Mouse (Mus musculus) midbrain, embryonic 12.5 days (tissue): ENCODE measurements at regions not wholly inside any gene's neighbourhood (a gene's known extent, or its start where the extent isn't known, plus 50 kb on each side); places are given as distances from the start of the nearest gene placed in this dataset.

ENCODE experiments used
- ATAC-seq: fragments of 200-750 bp; cut with Nextera tagmentation; 2 replicates; pipeline ENCODE4 v1.8.0; 2017; ENCODE audit warnings: low read depth, moderate TSS enrichment, moderate library complexity; ENCODE audit not compliant: low FRiP score
- H3K27ac ChIP-seq: fragments of 300-500 bp; sonication (generic); replicated peaks from 2 replicates; pipeline ENCODE4 v1.5.1; 2016; ENCODE audit warnings: mild to moderate bottlenecking
- H3K27me3 ChIP-seq: fragments of 300-500 bp; sonication (generic); 2 replicates; pipeline ENCODE4 v1.6.1; 2016; ENCODE audit warnings: mild to moderate bottlenecking
- H3K36me3 ChIP-seq: fragments of 300-500 bp; sonication (generic); 2 replicates; pipeline ENCODE4 v1.6.1; 2016
- H3K4me1 ChIP-seq: fragments of 300-500 bp; sonication (generic); 2 replicates; pipeline ENCODE4 v1.6.1; 2016
- H3K4me2 ChIP-seq: fragments of 300-500 bp; sonication (generic); replicated peaks from 2 replicates; pipeline ENCODE4 v1.6.1; 2016; ENCODE audit warnings: mild to moderate bottlenecking, moderate library complexity
- H3K4me3 ChIP-seq: fragments of 300-500 bp; sonication (generic); 2 replicates; pipeline ENCODE4 v1.5.1; 2016; ENCODE audit warnings: mild to moderate bottlenecking
- H3K9ac ChIP-seq: fragments of 300-500 bp; sonication (generic); replicated peaks from 2 replicates; pipeline ENCODE4 v1.6.1; 2016; ENCODE audit warnings: mild to moderate bottlenecking, moderate library complexity
- H3K9me3 ChIP-seq: fragments of 300-500 bp; sonication (generic); 2 replicates; pipeline ENCODE4 v1.6.1; 2016; ENCODE audit warnings: mild to moderate bottlenecking
- WGBS: fragments of 180-500 bp; shearing (Covaris S2); methylation state at CpG from one replicate; pipeline ENCODE4 v1.1.7; 2016; 5-methylcytosine and 5-hydroxymethylcytosine counted together

DNA sequence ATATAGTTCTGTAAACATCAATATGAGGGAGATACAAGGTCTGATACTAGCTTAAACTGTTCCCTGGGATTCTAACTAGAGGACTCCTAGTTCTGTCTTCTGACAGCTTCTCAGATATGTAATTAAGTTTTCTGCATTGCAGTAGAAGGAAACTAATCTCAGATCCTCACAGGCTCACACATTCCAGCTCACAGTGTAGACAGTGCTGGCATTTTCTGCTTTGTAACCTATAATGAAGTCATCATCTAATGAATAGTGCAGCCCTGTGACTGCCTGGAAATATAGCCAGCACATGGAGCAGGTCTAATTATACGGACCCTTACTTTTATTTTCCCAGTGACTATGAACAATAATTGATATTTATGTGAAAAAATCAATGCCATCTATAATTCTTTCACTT is 331.2 kb upstream of the Celf2 start:
- Histone ChIP-seq H3K27ac (no peak overlapping the region), H3K9me3 (no peaks in the 10 kb centered on the region), H3K9ac (no peak overlapping the region), H3K27me3 (no peaks in the 10 kb centered on the region), H3K4me3 (no peak overlapping the region), H3K36me3 (no peaks in the 10 kb centered on the region), H3K4me2 (no peak overlapping the region), H3K4me1 (no peaks in the 10 kb centered on the region)
- ATAC-seq, result no peak
- 86% methylated on average over 1 of the region's 1 CpGs for WGBS

DNA sequence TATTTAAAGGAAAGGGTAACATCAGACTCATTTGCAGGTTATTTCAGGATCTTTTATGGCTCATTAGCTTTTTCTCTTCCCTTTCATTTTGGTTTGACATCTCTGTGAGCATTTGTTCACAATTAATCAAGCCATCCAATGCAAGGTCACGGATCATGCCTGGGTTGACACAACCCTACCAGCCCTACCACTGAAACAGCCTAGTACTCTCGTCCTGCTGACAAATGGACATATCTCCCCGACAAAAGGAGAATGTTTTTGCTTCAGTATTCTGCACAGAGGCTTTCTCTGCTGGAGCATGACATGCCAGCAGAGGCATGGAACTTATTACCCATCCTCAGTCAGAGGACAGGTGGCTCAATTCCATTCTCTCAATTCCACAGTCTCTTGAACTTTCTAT is 328.5 kb upstream of the Celf2 start:
- Histone ChIP-seq H3K4me1 (no peaks in the 10 kb centered on the region), H3K9ac (no peak overlapping the region), H3K27ac (no peak overlapping the region), H3K27me3 (no peaks in the 10 kb centered on the region), H3K36me3 (no peaks in the 10 kb centered on the region), H3K9me3 (no peaks in the 10 kb centered on the region), H3K4me2 (no peak overlapping the region), H3K4me3 (no peak overlapping the region)
- ATAC-seq, result no peak
- 68% methylated on average over 3 of the region's 3 CpGs for WGBS

DNA sequence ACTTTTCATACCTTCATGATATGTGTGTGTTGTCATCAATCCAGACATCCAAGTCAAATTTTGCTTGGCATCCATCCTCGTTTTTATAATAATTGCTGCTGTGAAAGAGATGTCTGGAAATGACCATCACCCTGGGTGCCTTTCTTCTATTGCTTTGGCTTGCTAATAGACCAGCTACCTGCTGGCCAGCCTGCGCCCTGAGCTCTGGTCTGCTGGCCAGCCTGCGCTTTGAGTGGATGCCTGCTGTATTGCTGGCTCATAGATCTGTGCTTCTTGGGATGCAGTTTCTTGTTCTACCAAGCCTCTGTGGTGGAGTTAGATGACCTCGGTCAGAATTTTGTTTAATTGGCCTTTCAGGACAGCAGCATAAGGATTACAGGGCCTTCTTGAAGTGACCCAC is 321.9 kb upstream of the Celf2 start:
- Histone ChIP-seq H3K9ac (no peak overlapping the region), H3K27ac (no peak overlapping the region), H3K4me1 (no peaks in the 10 kb centered on the region), H3K36me3 (no peaks in the 10 kb centered on the region), H3K4me2 (no peak overlapping the region), H3K9me3 (no peaks in the 10 kb centered on the region), H3K4me3 (no peak overlapping the region), H3K27me3 (no peaks in the 10 kb centered on the region)
- ATAC-seq, result no peak
- 85% methylated on average over 4 of the region's 4 CpGs for WGBS

DNA sequence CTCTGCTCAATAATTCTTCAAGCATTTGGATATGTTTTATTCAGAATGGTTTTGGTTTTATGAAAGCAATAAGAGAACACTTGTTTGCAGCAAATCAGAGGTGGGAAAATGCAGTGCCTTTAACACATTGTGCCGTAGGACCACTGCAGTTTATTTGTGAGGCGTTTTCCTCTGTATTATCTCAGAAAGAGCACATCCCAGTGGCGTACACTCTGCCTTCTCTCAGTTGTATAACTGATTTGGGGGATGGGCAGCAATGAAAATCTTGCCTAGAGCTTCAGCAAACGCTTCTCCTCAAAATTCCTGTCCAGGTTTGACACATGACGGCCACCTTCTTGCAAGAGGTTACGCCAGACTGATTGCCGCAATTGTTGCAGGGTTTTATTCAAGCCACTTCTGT is 316.9 kb upstream of the Celf2 start:
- no peak for ATAC-seq
- H3K9me3 ChIP-seq, result no peaks in the 10 kb centered on the region
- no peaks in the 10 kb centered on the region for H3K27me3 ChIP-seq
- 82% methylated on average over 7 of the region's 7 CpGs for WGBS
- no peaks in the 10 kb centered on the region for H3K36me3 ChIP-seq
- no peak overlapping the region for H3K4me2 ChIP-seq
- no peak overlapping the region for H3K27ac ChIP-seq
- no peak overlapping the region for H3K9ac ChIP-seq
- H3K4me1 ChIP-seq, result no peaks in the 10 kb centered on the region
- H3K4me3 ChIP-seq, result no peak overlapping the region

DNA sequence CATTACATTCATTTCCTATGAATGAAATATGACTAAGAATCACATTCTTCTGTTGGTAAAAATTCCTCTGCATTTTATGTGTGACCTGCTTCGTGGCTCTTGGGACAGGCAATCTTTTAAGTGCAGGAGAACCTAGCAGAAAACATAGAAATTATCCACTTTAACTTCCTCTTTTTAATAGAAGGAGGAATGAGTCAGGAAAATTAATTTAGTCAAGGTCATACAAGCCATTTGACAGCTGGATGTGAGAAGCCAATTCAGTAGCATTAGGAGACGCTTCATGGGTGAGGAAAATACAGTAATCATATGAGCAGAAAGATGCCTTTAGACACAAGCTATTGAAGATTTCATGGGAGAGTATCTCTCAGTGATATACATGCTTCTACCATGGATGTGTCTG is 287.1 kb upstream of the Celf2 start:
- H3K9ac ChIP-seq, result no peak overlapping the region
- 83% methylated on average over 2 of the region's 2 CpGs for WGBS
- H3K4me2 ChIP-seq, result no peak overlapping the region
- no peaks in the 10 kb centered on the region for H3K36me3 ChIP-seq
- H3K27ac ChIP-seq, result no peak overlapping the region
- H3K4me1 ChIP-seq, result no peaks in the 10 kb centered on the region
- no peak overlapping the region for H3K4me3 ChIP-seq
- no peaks in the 10 kb centered on the region for H3K9me3 ChIP-seq
- no peaks in the 10 kb centered on the region for H3K27me3 ChIP-seq
- ATAC-seq, result no peak

DNA sequence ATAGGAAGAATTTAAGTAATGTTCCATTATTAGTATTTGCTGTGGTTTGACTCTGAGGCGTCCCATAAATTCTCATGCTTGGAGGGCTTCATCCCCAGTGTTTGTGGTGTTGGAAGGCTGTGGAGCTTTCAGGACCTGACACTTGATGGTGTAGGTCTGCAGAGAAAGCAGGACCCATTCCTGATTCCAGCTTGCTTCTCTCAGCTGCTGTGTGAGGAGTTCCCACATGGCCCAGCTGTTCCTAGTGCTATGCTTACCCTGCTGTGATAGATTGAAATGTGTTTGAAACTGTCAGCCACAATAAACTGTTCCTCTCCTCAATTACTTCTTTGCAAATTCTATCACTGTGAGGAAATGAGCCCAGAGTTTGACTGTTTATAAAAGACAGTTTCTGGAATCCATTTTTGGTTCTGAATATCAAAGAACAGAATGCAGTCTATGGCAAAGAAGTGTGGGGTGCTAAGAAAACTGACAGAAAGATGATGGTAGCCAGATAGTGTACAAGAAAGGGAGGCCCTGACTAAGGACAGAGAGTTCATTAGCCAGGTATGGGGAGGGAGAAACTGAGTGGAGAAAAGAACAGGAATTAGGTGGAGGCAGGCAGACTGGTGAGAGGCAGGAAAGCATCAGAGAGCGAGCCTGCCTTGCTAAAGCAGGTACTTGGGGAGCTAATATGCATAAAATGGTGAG is 283.2 kb upstream of the Celf2 start:
- ATAC-seq, result no peak
- 85% methylated on average over 2 of the region's 2 CpGs for WGBS
- Histone ChIP-seq H3K9me3 (no peaks in the 10 kb centered on the region), H3K36me3 (no peaks in the 10 kb centered on the region), H3K4me1 (no peaks in the 10 kb centered on the region), H3K4me3 (no peak overlapping the region), H3K4me2 (no peak overlapping the region), H3K9ac (no peak overlapping the region), H3K27ac (no peak overlapping the region), H3K27me3 (no peaks in the 10 kb centered on the region)

DNA sequence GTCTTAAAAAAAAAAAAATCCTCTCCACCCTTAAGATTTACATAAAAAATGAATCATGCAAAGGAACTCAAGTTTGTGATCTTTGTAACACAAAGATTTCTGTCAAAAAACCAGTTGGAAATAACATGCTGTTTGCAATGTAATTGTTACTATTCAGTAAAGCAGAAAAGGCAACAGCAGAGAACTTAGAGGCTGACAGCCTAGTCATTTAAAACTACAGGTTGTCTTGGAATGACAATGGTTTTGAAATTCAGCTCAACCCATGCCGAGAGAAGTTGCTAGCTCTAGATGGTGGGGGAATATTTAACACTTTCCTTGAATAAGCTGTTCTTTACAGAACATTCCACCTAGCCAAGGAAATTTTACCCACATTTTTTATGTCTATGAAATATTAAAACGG is 269.2 kb upstream of the Celf2 start:
- Histone ChIP-seq H3K4me3 (no peak overlapping the region), H3K27me3 (no peaks in the 10 kb centered on the region), H3K9me3 (no peaks in the 10 kb centered on the region), H3K4me2 (no peak overlapping the region), H3K4me1 (no peaks in the 10 kb centered on the region), H3K36me3 (no peaks in the 10 kb centered on the region), H3K9ac (no peak overlapping the region), H3K27ac (no peak overlapping the region)
- no peak for ATAC-seq
- 60% methylated on average over 2 of the region's 2 CpGs for WGBS

DNA sequence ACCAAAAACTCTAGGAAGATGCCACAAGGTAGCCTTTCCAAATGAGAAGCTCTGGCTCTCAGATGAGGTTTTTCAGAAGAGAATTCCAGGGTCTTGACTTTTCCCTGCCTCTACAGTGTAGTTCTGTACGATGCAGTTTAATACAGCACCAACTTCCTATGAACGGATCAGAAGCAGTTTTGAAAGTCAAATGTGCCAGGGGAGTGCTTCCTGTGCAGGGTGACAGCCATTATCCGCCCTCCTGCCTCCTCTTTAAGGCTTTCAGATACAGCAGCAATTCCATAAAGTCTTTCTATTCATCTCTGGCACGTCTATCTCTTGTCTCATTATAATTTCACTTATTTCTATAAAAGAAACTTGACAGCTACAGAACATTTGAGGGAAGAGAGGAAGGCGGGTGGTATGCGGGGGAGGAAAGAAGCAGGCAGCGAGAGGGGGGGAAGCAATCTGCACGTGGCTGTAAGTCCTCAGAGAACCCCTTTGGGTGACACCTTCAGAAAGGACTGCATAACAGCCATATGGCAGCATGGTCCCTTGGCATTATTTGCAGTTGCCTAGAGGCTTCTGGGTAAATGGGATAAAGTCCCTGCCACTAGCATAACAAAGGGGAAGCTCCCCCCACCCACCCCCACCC is 224.9 kb upstream of the Celf2 start:
- no peak overlapping the region for H3K27ac ChIP-seq
- H3K27me3 ChIP-seq, result no peaks in the 10 kb centered on the region
- H3K4me1 ChIP-seq, result peaks cover 6% of the 10 kb centered on the region; the same call in 1 of the 2 replicates
- H3K9me3 ChIP-seq, result no peaks in the 10 kb centered on the region
- ATAC-seq, result peak; percentile 80
- H3K4me3 ChIP-seq, result no peak overlapping the region
- no peak overlapping the region for H3K4me2 ChIP-seq
- H3K9ac ChIP-seq, result no peak overlapping the region
- no peaks in the 10 kb centered on the region for H3K36me3 ChIP-seq
- WGBS, result 48% methylated on average over 8 of the region's 8 CpGs

DNA sequence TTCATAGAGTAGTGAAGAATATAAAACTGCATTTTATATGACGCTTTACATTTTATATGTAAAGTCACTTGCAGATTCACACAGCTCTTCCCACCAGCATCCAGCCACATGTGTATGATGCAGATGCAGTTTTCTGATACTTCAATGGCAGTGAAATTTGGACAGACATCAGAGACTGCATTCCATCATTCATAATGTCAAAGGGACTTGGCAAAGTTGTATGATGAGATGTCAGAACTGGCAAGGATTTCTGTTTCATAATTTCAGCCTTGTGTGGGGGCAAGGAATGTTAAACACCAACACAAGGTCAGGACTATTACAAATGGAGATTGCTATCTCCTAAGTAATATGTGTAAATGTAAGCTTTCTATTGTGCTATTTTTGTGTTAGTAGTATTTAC is 221.6 kb upstream of the Celf2 start:
- no peak for ATAC-seq
- Histone ChIP-seq H3K36me3 (no peaks in the 10 kb centered on the region), H3K4me3 (no peak overlapping the region), H3K4me1 (peaks cover 6% of the 10 kb centered on the region; the same call in 1 of the 2 replicates), H3K9ac (no peak overlapping the region), H3K27me3 (no peaks in the 10 kb centered on the region), H3K9me3 (no peaks in the 10 kb centered on the region), H3K27ac (no peak overlapping the region), H3K4me2 (no peak overlapping the region)
- 87% methylated on average over 1 of the region's 1 CpGs for WGBS

DNA sequence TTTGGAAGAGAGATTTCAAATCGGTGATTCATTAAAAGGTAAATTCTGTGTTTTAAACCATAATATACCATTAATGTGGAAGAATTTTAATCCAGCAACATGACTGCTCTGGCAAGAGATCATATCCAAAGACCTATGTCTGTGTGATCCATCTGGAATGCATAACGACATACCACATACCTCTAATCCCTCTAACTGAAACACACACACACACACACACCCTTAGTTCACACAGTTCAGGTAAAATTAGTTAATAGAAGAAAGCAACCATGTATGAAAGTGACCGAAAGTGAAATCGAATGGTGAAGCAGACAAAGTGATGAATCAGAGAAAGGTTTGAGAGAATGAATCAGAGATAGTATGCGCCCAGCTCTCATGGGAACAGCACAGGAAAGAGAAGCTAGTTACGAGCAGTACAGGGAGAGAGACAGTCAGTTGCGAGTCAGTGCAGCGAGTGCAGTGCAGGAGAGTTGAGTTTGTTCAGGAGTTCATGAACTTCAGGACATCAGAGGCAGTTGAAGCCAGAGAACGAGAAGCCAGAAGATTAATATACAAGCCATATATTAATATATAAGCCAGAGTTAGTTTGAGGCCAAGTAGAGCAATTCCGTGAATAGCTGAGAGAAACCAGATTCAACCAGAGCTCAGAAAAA is 213.0 kb upstream of the Celf2 start:
- H3K36me3 ChIP-seq, result no peaks in the 10 kb centered on the region
- WGBS, result 91% methylated on average over 10 of the region's 10 CpGs
- no peak overlapping the region for H3K4me2 ChIP-seq
- H3K27ac ChIP-seq, result no peak overlapping the region
- H3K27me3 ChIP-seq, result no peaks in the 10 kb centered on the region
- H3K9ac ChIP-seq, result no peak overlapping the region
- H3K4me1 ChIP-seq, result no peaks in the 10 kb centered on the region
- H3K9me3 ChIP-seq, result no peaks in the 10 kb centered on the region
- no peak for ATAC-seq
- no peak overlapping the region for H3K4me3 ChIP-seq

DNA sequence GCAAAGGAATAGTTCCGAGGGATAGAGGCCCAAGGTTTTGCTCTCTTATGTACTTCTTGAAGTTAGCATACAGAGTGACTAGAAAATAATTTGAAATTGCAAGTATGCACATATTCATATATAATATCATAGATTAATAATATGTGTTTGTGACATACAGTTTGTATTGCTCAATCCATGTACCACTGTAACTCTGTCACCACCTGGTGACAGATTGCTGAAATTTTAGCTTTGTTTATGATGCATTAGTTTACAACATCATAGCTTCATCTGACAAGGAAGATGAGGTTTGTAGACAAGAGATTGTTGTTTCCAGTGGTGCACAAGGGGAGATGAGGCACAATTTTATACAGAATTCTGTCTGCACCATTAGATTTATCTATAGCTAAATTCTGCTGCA is 201.7 kb upstream of the Celf2 start:
- Histone ChIP-seq H3K27me3 (no peaks in the 10 kb centered on the region), H3K4me1 (no peaks in the 10 kb centered on the region), H3K27ac (no peak overlapping the region), H3K9me3 (no peaks in the 10 kb centered on the region), H3K4me3 (no peak overlapping the region), H3K4me2 (no peak overlapping the region), H3K9ac (no peak overlapping the region), H3K36me3 (no peaks in the 10 kb centered on the region)
- 91% methylated on average over 1 of the region's 1 CpGs for WGBS
- ATAC-seq, result no peak

DNA sequence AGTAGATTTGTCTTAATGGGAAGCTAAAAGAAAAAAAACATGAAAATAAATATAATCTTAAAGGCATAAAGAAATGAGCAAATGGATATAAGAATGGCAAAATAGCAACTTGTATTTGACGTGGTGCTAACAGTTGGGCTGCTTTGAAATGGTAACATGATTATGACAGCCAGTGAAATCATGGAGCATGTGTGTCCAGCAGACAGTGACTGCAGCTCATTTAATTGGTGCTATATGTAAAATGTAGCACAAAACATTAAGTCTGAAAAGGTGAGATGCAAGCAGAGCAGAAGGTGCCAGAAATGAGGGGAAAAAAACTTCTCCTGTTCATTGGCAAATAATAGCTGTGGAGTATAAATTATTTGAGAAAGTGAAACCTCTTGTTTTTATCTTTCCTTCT is 201.1 kb upstream of the Celf2 start:
- H3K4me2 ChIP-seq, result no peak overlapping the region
- H3K27me3 ChIP-seq, result no peaks in the 10 kb centered on the region
- H3K4me3 ChIP-seq, result no peak overlapping the region
- H3K4me1 ChIP-seq, result no peaks in the 10 kb centered on the region
- WGBS, result 68% methylated on average over 1 of the region's 1 CpGs
- H3K27ac ChIP-seq, result no peak overlapping the region
- no peak for ATAC-seq
- H3K9ac ChIP-seq, result no peak overlapping the region
- H3K9me3 ChIP-seq, result no peaks in the 10 kb centered on the region
- no peaks in the 10 kb centered on the region for H3K36me3 ChIP-seq
